Mouse (Mus musculus) layer of hippocampus, postnatal 10 days (tissue): ENCODE data around the gene Mcrip1. TPM values are rescaled to one million over a fixed set of nuclear protein-coding genes. Genes with fewer than 3 reads are reported as not detected.
"Not testable (repeated sequence)": the region's sequence is repeated elsewhere in the genome, so short reads cannot be mapped to it uniquely, and the experiment has no call there.

ENCODE experiments used
- DNase-seq, 2 experiments: peaks; one replicate each; pipeline ENCODE4 v3.0.0; 2021; ENCODE audit warnings: low spot score in 2 of 2
- total RNA-seq, 2 experiments: library from RNA; stranded (reverse); gene quantifications; 2 replicates each; pipeline ENCODE4 v1.2.3; 2021

The Mcrip1 gene
- total RNA-seq, 2 experiments from 2014 or later = 95.4 to 107 TPM

GRCm38 (mm10) chr11:120575940-120576339 is 26.4 kb upstream of the Mcrip1 start:
- DNase-seq = no peak

GRCm38 (mm10) chr11:120575046-120575445 is 25.5 kb upstream of the Mcrip1 start:
- no peak for DNase-seq

- DNase-seq = no peak
Observed at GRCm38 (mm10) chr11:120574278-120574600, 24.7 kb upstream of the Mcrip1 start.

- DNase-seq = peak in 1 of 2 experiments; percentile 22
Observed at GRCm38 (mm10) chr11:120573585-120574277, 24.2 kb upstream of the Mcrip1 start.

GRCm38 (mm10) chr11:120572752-120573584 is 23.4 kb upstream of the Mcrip1 start, which contains the start of gene P4hb:
P4hb (minus strand) TSS chr11:120573253.
- peak; percentile 99 for DNase-seq

GRCm38 (mm10) chr11:120572417-120572751 is 22.9 kb upstream of the Mcrip1 start:
- DNase-seq = no peak

GRCm38 (mm10) chr11:120571754-120572416 is 22.4 kb upstream of the Mcrip1 start:
- DNase-seq = no peak

GRCm38 (mm10) chr11:120571122-120571521 is 21.6 kb upstream of the Mcrip1 start:
- DNase-seq = no peak

GRCm38 (mm10) chr11:120568324-120568723 is 18.8 kb upstream of the Mcrip1 start:
- no peak for DNase-seq

GRCm38 (mm10) chr11:120565114-120565513 is 15.6 kb upstream of the Mcrip1 start:
- DNase-seq = no peak

GRCm38 (mm10) chr11:120562949-120563348 is 13.4 kb upstream of the Mcrip1 start:
- no peak for DNase-seq

GRCm38 (mm10) chr11:120560952-120561728 is 11.6 kb upstream of the Mcrip1 start:
- no peak for DNase-seq

GRCm38 (mm10) chr11:120558843-120559242 is 9.3 kb upstream of the Mcrip1 start:
- DNase-seq = not testable (repeated sequence)

- no peak for DNase-seq
Observed at GRCm38 (mm10) chr11:120555260-120555659, 5.7 kb upstream of the Mcrip1 start.

GRCm38 (mm10) chr11:120554834-120555233 is 5.3 kb upstream of the Mcrip1 start:
- DNase-seq = no peak

- DNase-seq = no peak
Observed at GRCm38 (mm10) chr11:120552736-120553135, 3.2 kb upstream of the Mcrip1 start.

- DNase-seq = no peak
Observed at GRCm38 (mm10) chr11:120550810-120551440, 1.4 kb upstream of the Mcrip1 start, which contains the start of gene Ppp1r27. Ppp1r27 (minus strand) TSS chr11:120551132.

GRCm38 (mm10) chr11:120549986-120550809 is 671 bp upstream of the Mcrip1 start:
- peak in 1 of 2 experiments; percentile 28 for DNase-seq

GRCm38 (mm10) chr11:120548786-120549167 is 750 bp downstream of the Mcrip1 start:
- no peak for DNase-seq

- DNase-seq = no peak
Observed at GRCm38 (mm10) chr11:120548214-120548613, 1.3 kb downstream of the Mcrip1 start.
